Mouse (Mus musculus): ENCODE measurements around the gene Papss2. TPM values are rescaled to one million over a fixed set of nuclear protein-coding genes. Genes with fewer than 3 reads are reported as not detected.

Gene Papss2
- polyA plus RNA-seq, 1 experiment from 2014 or later = 48.0 TPM

Other genes with a start within 250 kb of the Papss2 start
- gene Sgms1, start 206.1 kb upstream of the Papss2 start, polyA plus RNA-seq (2015; fragmentation: Nextera tagmentation; extraction: Ambion mirVana) = 31.2 and 32.0 TPM in 2 replicates
- 122 and 136 TPM in 2 replicates for gene Rpl9-ps6, start 129.2 kb upstream of the Papss2 start, polyA plus RNA-seq (2015; fragmentation: Nextera tagmentation; extraction: Ambion mirVana)
- gene Minpp1, start 110.0 kb upstream of the Papss2 start, polyA plus RNA-seq (2015; fragmentation: Nextera tagmentation; extraction: Ambion mirVana) = 81.3 and 82.2 TPM in 2 replicates
- 63.7 and 65.1 TPM in 2 replicates for gene Atad1, start 144.0 kb downstream of the Papss2 start, polyA plus RNA-seq (2015; fragmentation: Nextera tagmentation; extraction: Ambion mirVana)
- 8.1 and 9.3 TPM in 2 replicates for gene Pten, start 161.7 kb downstream of the Papss2 start, polyA plus RNA-seq (2015; fragmentation: Nextera tagmentation; extraction: Ambion mirVana)

Data from limb, embryonic 13.5 days (tissue).